Mouse (Mus musculus) ovary, postnatal 14 days (tissue): ENCODE data around the gene Fgf2.

Experiments used
- DNase-seq: peaks from one replicate; pipeline ENCODE4 v3.0.0; 2022; ENCODE audit warnings: low spot score

Gene Fgf2

DNA sequence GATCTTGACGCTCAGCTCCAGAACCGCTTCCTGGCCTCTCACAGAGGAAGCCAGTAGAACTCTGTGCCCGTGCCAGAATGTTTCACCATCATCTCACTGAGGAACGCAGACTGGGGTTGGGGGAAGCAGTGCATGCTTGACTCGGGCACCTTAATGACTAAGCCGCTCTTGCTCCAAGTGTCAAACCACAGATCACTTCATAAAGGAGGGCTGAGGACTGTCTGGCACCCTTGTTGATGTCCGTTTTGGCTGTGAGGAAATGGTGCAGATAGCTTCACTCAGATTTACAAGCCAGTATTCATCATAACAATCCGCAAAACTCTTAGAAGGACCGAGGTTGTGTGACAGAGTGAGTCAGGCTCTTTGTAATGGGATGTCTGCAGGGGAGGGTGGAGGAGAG lies 12.6 kb downstream of the Fgf2 start:
- DNase-seq = no peak

DNA sequence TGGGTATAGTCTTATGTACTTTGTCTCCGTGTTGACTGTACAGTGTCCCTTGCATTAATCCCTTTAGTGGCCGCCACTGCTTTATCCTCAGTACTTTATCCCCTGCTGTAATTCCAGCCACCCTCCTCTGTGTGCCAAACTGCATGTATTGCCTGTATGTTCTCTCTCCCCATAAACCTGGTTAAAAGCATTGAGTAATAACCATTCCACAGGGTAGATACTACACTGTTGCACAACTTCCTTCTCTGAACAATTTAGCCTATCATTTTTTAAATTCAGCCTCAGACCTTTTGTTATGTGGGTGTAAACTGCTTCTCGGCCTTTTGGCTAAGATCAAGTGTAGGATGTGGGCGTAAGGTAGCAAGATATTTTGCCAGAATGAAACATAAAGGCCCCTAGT lies 17.0 kb downstream of the Fgf2 start:
- no peak for DNase-seq

DNA sequence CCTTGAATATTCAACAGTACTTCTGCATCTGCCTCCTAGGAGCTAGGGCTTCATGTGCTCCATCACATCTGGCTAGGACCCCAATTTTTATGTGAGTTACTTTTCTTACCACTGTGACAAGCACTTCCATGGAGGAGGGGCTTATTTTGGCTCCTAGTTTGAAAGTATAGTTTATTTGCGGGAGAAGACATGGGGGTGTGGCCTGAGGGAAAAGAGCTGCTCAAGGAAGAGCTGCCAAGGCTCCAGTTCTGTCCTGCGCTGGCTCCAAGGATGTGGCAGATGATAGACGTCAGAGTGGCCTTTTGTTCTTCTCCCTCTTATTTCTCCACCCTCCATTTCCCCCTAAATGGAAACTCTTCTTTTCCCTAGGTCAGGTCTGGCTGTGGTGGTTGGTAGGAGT lies 17.8 kb downstream of the Fgf2 start:
- DNase-seq = no peak

DNA sequence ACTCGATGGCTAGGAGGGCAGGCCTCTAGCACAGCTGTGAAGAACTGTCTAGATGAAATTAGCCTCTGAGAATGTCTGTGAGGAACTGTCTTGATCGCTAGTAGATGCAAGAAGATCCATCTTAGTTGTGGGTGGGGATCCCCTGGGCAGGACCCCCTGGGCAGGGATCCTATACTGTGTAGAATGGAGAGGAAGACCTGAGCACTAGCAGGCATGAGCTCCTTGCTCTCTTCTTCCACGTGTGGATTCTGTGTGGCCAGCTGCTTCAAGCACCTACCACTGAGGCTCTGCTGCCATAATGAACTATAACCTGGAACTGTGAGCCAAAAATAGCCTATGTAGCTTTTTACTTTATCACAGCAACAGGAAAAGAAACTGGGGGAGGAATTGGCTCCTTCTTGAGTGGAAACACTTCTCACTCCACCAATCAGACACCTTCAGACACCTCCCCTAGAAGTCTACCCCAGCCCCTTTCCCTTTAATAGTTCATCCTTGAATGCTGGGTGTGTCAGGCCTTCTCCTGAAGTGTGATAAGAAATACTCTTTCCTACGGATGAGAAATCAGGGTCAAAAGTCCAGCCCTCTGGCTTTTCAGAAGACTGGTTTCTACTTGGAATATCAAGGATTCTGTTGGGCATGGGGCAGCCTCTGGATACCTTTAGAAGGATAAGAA lies 18.4 kb downstream of the Fgf2 start:
- DNase-seq = no peak

DNA sequence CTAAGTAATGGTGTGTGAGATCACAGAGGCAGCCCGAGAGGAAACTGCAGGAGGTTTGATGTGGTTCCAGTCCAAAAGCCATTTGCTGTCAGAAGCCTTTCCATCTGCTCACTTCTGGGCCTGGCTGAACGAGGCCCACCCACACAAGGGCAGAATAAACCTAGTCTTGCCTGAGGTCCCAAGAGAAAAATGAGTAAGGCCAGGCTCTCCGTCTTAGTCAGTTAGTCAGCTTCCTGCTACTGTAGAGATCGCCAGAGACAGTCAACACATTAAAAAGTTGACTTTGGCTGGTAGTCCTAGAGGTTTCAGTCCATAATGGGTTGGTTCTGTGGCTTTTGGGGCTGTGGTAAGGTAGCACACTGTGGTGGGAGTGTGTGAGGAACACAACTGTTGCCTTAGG lies 22.3 kb downstream of the Fgf2 start:
- no peak for DNase-seq

DNA sequence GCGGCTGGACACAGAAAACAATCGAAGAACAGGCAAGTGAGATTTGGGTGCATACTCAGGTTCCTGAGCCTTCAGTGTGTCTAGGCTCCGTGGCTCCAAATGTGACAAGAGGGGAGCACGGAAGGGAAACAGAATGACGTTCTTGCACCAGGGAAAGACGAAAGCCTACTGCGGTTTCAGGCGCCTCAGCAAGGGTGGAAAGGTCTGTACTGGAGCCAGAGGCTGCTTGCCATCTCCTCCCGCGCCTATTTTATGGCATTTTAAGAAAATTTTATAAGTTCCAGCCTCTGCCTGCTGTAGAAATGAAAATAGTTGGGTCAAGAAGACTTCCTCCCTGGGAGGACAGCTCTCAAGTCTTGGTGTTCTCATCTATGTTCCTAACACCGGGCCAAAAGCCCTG lies 25.6 kb downstream of the Fgf2 start:
- no peak for DNase-seq

DNA sequence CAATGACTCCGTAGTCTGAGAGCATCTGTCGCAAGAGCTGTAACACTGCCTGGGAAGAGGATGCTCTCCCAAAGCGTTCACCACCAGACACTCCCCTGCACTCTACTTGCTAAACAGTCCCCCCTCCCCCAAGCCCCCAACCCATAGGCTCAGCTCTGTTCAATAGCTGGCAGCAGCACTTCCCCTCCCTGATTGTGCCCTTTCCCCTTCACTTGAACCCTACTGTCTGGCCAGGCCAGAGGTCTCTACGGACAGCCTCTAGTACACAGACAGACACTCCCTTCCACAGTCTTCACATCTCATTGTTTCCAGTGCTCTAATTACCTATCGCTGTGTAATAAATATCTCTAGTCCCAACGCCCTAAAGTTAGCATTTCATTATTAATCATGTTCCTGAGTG lies 29.8 kb downstream of the Fgf2 start:
- no peak for DNase-seq

DNA sequence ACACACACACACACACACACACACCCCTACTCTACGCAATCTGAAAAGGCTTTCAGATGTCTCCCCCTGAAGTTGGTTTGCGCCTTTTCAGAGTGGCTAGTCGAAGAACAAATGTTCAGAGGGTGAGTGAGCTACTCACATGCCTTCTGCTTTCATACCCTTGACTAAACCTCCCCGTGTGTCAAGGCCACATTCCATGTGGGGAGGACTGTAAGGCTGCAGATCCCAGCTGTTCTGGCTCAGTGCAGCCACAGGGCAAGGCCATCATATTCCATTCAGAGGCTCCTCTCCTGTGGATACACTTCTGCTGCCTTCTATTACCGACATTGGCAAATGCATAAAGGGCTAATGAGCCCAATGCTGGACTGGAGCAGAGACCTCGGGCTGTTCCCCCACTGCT lies 30.3 kb downstream of the Fgf2 start:
- no peak for DNase-seq

DNA sequence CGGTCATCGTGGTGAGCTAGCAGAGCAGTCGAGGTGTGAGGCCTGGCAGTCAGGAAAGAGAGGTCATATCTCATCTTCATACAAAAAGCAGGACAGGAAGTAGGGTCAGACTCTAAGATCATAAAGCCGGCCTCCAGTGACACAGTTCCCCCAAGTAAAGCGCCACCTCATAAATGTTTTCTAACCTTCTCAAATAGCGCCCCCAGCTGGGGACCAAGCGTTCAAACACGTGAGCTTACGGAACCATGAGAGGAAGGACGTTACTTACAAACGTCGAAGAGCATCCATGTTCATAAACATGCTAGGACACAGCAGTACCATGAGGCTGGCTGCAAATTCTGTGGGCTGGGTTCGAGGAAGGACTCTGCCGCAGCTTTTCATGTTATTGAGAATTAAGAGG lies 31.1 kb downstream of the Fgf2 start:
- no peak for DNase-seq

DNA sequence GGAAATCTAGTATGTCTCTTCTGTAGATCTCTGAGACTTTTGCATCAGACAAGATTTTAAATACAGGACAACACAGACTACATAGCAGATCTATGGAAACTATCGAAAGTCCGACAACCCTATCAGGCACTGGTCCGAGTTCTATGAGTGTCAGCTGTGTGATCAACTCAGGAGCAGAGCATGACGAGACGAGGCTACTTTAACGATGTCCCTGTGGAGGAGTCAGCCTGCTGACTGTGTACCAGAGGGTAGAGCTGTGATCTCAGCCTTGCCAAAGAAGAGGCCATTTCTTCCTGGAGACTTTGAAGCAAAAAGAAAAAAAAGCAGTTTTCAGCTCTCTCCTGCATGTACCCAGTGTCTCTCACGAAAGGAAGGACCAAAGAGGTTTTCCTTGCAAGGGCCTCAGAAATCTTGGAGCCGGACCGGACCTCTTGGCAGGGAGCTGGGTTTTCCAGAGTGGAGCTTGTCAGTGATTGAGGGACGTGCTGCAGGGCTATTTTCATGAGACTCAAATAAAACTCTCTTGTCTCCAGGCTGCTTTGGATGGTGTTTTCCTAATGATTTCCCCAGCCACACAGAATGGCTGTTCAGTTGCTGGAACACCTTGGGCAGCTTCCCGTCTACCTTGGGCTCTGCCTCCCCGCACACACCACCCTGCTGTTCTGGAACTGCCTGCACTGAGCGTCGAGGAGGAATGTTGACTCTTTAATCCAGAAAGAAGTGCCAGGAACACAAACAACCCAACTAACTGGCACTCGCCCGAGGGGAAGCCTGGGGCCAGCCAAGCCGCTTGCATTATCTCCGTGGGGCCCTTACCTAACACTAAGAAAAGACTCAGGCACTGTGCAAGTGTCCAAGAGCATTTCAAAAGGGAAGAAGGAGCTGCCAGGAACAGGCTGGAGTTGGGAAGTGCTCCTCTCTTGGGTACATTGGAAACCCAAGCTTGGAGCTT lies 32.1 kb downstream of the Fgf2 start:
- DNase-seq = no peak

DNA sequence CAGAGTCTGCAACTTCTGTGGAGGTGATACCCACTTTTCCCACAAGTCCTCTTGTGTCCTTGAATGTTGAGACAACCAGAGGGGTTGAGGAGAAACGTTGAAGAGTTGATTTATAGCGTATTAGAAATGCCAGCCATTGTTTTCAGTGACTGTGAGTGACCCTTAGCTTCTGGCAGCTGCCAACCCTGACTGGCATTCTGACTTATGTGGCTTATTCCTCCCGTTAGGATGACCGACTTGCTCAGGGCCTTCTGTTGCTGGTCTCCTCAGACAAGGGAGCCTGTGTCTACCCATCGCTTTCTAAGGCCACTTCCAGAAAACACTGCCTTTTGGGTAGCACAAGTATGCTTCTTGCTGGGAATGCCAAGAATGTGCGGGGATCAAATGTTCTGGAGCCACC lies 33.3 kb downstream of the Fgf2 start:
- no peak for DNase-seq

DNA sequence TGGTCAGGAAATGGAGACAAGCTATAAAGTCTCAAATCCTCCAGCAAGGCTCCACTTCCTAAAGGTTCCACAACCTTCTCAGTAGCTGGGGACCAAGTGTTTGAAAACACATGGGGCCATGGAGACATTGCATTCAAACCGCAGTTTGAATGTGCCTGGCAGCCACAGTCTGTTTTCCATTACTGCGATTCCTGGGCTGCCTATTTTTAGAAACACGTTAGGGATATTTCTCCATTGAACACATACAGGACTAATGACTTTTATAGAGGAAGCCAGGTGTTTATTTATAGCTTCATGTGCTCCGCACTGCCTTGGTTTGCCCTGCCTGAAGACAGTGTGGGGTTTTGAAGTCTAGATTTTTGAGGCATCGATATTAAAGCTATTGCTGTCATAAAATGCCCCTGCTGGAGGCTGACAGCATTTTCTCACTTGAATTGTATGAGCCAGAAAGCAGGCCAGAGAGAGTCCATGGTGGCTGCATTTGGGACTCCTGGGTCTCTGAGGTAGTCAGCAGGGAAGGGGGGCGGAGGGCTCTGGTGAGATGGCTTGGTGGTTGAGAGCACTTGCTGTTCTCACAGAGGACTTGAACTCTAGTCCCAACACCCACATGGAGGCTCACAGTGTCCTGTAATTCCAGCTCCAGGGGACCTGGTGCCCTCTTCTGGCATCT lies 35.1 kb downstream of the Fgf2 start:
- no peak for DNase-seq

DNA sequence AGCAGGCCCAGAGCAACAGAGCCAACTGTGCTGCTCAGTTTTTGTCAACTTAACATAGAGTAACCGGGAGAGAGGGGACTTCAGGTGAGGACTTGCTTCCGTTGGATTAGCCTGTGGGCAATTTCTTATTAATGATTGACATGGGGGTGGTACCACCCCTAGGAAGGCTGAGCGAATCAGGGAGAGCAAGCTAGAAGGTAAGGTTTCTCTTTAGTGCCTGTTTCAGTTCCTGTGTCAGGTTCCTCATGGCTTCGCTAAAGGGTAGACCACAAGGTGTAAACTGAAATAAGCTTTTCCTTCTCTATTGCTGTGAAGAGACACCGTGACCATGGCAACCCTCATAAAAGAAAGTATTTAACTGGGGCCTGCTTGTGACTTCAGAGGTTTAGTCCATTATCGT lies 39.2 kb downstream of the Fgf2 start:
- no peak for DNase-seq

DNA sequence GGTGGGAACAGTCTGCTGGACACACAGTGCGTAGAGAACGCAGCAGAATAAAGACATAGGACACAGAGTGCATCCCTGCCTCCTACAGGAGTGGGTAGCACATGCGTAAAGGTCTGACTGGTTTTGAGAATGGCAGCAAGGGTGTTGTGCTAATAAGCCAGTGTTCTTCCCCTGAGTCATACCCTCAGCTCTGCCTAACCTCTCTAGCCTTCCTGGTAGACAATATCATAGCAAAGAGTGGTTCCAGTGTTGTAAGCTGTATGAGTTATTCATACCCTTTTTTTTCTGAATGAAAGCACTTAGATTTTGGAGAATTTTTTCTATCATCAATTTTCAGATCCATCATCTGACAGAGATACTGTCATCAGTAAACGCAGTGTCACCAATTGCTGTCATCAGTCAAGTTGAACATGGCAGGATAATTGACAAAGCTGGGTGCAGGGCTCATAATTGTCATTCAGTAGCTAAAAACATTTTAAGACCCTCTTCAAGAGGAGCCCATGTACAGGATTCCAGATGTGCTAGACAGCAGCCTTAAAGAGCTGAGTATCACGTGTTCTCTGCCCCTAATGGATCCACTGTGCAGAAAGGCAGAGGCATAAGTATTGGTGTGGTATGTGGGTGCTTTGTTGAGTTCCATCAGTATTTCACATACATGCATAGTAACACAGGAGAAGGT lies 48.9 kb downstream of the Fgf2 start:
- DNase-seq = no peak

DNA sequence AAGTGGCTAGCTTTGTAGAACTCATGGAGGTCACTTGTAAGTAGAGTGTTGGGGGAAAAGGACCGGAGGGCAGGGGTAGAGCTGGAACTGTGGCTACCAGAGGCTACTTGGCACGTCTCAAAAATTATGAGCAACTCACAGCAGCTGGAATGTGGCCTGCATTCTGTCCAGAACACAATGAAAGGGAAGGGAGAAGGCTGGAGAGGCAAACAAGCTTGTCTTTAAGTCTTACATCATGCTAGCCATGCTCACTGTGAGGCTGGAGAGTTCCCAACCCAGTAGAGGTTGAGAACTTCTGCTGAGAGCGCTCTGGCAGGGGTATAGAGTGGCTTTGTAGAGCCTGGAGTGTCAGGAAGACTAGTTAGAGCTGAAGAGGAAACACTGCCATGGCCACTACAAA lies 49.5 kb downstream of the Fgf2 start:
- no peak for DNase-seq

DNA sequence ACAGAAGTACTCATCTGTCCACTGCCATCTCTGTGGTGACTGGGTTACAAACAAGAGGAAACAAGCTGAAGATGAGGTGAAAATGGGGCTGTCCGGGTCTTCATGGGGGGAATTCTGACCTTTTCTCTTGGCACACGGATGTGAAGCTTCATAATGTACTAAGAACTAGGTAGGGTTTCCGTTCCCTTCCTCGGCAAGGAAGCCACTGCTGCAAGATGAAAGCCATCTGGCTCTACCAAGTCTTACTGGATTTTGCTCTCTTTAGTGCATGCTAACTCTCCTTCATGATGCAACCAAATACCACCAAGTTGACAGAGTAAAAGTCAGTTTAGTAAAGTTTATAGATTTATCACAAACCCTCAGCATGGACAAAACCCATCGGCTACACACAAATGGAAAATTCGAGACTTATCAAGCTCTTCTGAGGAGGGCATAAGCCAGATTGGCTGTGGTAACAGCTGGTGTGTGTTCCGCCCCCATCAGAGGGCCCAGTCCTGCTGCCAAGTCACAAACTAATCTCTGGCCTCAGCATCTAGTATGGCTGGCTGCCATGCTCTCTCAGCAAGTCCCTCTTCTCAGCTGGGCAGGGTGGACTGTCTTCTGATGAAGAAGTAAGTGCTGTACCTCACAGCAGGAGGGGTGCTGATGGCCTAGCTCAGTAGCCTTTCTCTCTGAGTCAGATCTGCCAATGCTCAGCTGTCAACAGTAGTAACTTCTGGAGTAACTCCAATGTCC lies 50.7 kb downstream of the Fgf2 start:
- DNase-seq = peak; percentile 42

DNA sequence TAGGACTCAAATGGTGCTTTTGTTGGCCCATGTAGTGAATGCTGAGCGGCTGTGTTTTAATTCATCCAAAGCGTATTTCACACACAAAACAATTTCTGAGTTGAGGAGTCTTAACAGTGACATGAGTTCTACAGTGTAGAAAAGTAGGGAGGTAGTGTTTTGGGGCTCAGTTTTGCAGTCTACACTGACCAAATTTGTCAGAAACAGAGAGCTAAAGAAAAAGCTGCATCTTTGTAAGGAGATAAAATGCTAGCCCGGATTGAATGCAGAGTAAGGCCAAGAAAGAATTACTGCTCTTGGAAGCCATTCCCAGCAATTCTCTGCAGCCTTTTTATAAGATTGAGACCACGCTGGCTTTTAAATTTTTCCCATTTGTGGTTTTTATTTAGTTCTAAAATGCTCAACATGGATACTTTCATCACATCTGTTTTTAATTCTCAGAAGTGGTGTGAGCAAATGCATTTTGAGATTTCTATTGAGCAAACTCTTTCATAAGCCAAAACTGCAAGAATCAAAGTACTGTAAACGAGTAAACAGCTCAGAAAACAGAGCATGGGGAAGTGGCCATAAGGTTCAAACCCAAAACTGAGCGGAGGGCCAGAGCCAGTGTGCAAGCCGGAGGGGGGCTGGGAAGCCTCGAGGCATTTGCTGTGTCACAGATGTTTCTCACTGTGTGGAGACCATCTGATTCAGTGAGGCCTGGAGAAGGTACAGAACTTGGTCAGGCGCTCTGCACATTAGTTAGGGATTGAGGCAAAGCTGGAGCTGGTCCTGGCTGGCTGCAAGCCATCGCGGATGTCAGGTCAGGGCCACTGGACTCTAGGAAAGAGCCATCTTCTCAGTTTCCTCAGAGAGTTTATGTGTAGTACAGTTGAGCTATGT lies 53.8 kb downstream of the Fgf2 start:
- DNase-seq = peak; percentile 40

DNA sequence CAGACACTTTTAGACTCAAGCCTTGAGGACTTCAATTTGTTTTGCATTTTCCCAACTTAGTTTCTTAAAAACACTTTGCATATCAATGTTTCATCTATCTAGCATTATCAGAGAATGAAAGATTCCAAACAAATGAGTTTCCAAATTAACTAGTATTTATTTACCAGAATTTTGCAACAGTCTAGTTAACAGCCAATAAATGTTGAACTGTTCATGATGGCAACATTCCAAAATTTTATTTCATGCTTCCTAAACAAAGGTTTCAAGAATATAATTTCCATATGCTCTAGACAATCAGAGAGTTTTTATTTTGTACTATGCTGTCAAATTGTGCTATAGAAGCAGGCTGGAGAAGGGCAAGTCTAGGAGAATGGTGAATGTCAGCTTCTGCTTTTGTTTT lies 59.5 kb downstream of the Fgf2 start:
- no peak for DNase-seq

DNA sequence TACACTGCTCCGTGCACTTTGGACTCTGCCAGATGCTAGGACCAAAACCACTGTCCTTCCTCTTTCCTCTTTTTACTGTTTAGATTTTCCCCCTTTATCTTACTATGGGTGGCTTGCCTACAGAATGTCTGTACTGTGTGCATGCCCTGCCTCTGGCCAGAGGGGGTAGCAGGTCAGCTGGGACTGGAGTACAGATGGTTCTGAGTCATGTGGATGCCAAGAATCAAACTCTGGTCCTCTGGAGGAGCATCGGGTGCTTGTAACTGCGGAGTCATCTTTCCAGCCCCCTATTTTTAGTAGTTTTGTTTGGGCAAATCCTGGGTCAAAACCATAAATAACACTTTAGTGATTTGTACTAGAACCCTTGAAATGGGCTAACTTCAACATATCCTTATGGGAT lies 65.3 kb downstream of the Fgf2 start:
- DNase-seq = no peak

DNA sequence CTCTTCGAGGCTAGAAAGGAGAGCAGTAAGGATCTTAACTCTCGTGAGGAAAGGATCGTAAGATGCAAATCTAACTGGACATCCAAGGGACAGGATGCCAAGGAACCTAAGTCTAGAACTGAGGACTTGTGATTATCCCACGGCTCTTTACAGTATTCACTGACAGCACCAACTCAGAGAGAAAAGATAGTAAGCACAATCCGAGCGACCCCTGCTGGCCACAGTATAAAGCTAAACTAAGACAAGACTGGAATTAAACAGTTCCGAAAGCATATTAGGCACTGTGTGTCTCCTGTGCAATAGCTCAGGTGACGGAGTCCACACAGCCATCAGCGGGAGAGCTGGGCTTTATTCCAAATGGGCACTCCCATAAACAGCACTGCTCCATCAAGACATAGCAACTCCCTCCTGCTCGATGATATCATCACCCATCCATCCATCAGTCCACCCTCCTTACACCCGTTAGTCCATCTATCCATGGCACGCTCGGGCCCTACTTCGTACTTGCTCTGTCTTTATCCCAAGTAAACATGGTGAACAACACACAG lies 66.3 kb downstream of the Fgf2 start:
- DNase-seq = peak; percentile 74
